Mouse (Mus musculus): ENCODE measurements around the gene Elp1. TPM values are rescaled to one million over a fixed set of nuclear protein-coding genes. Genes with fewer than 3 reads are reported as not detected.

The Elp1 gene
- polyA plus RNA-seq, 1 experiment, result 2.6 TPM

DNA sequence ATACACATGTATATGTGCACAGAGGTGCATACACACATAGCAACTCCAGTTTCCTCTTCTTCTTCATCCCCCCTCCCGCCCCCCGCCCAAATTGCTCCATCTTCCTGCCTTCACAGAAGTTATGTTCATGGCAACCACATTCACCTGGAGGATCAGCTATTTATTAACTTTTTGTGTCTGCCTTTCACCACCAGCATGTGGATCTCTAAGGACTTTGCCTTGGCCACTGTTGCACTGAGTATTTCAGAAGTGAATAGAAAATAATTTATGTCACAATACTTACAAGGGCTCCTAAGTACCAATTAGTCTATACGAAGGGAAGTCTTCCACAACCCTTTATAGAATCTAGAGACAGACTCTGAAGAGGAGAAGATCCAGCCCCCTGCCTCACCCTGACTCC, 84.2 kb downstream of the Elp1 start:
- TF ChIP-seq POLR2A (IDR thresholded peaks at IDR 0.05; ENCODE audit: low read depth, low read length) (no peak), CTCF (IDR thresholded peaks at IDR 0.05; ENCODE audit: extremely low read depth, insufficient read length, insufficient replicate concordance, low read depth, low read length) (no peak)
- H3K36me3 ChIP-seq (ENCODE audit: control insufficient read depth, insufficient read depth, low read length), result no peaks in the 10 kb centered on the region
- no peaks in the 10 kb centered on the region for H3K4me1 ChIP-seq (ENCODE audit: control insufficient read depth, insufficient read depth, insufficient read length, low read length)
- H3K27me3 ChIP-seq (ENCODE audit: control insufficient read depth, insufficient read depth, low read length), result no peaks in the 10 kb centered on the region
- WGBS, result 70% methylated on average over 3 of the region's 3 CpGs
- H3K4me3 ChIP-seq (ENCODE audit: low read depth, low read length), result no peak overlapping the region
- H3K27ac ChIP-seq (ENCODE audit: insufficient read depth, low read depth, low read length), result no peak overlapping the region

DNA sequence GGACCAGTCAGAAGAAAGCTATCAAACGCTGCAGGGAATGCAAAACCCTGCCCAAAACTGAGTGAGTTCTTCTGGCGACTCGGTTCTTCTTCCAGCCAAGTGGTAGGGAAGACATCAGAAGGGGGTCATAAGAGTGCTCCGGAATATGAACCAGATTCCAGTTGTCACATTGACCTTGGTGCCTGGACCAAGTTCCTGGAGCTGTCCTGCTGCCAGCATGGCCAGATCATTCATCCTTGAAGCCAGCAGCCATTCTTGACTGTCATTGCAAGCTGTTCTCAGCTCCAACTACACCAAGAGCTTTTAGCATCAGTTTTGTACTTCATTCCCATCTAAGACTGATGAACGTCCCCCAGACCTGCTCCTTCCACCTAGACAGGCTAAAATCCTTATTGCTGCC, 85.3 kb downstream of the Elp1 start:
- Histone ChIP-seq H3K36me3 (ENCODE audit: control insufficient read depth, insufficient read depth, low read length) (no peaks in the 10 kb centered on the region), H3K27ac (ENCODE audit: insufficient read depth, low read depth, low read length) (no peak overlapping the region), H3K27me3 (ENCODE audit: control insufficient read depth, insufficient read depth, low read length) (no peaks in the 10 kb centered on the region), H3K4me3 (ENCODE audit: low read depth, low read length) (no peak overlapping the region), H3K4me1 (ENCODE audit: control insufficient read depth, insufficient read depth, insufficient read length, low read length) (no peaks in the 10 kb centered on the region)
- WGBS, result 54% methylated on average over 5 of the region's 5 CpGs
- no peak for TF ChIP-seq POLR2A (IDR thresholded peaks at IDR 0.05; ENCODE audit: low read depth, low read length)
- no peak for TF ChIP-seq CTCF (IDR thresholded peaks at IDR 0.05; ENCODE audit: extremely low read depth, insufficient read length, insufficient replicate concordance, low read depth, low read length)

DNA sequence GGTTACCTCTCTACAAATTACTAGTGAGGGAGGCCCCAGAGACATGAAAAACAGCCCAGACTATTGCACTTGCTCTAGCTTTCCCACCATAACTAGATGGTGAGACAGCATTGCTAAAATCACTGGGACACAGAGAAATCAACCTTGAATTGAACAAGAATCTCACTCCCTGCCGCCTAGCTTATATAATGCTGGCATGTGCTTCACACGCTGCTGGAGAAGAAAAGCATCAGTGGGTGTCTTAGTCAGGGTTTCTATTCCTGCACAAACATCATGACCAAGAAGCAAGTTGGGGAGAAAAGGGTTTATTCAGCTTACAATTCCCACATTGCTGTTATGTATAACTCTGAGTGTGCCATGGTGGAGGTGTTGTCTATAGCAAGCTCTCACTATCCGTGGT, 89.0 kb downstream of the Elp1 start:
- H3K27ac ChIP-seq (ENCODE audit: insufficient read depth, low read depth, low read length), result no peak overlapping the region
- H3K4me3 ChIP-seq (ENCODE audit: low read depth, low read length), result no peak overlapping the region
- no peaks in the 10 kb centered on the region for H3K36me3 ChIP-seq (ENCODE audit: control insufficient read depth, insufficient read depth, low read length)
- H3K4me1 ChIP-seq (ENCODE audit: control insufficient read depth, insufficient read depth, insufficient read length, low read length), result no peaks in the 10 kb centered on the region
- 85% methylated on average over 3 of the region's 3 CpGs for WGBS
- TF ChIP-seq POLR2A (IDR thresholded peaks at IDR 0.05; ENCODE audit: low read depth, low read length) (no peak), CTCF (IDR thresholded peaks at IDR 0.05; ENCODE audit: extremely low read depth, insufficient read length, insufficient replicate concordance, low read depth, low read length) (no peak)
- H3K27me3 ChIP-seq (ENCODE audit: control insufficient read depth, insufficient read depth, low read length), result no peaks in the 10 kb centered on the region

DNA sequence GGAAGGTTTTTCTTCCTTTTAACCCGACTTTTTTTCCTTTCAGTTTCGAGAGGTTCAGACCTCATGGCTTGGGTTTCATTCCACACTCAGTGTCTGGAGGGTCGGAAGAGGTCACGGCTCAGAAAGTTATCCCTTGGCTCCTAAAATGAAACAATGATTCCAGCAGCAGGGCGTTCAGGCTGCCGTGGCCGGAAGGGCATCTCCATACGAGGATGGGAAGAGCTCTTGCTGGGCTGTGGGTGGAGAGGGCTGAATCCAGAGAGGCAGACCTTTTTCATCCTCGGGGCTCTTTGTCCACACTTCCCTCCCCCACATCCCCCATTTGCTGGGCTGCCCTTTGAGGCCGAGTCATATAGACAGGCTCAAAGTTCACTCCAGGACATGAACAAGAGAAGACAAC, 99.9 kb downstream of the Elp1 start:
- TF ChIP-seq CTCF (IDR thresholded peaks at IDR 0.05; ENCODE audit: extremely low read depth, insufficient read length, insufficient replicate concordance, low read depth, low read length) (no peak), POLR2A (IDR thresholded peaks at IDR 0.05; ENCODE audit: low read depth, low read length) (no peak)
- Histone ChIP-seq H3K4me3 (ENCODE audit: low read depth, low read length) (no peak overlapping the region), H3K36me3 (ENCODE audit: control insufficient read depth, insufficient read depth, low read length) (no peaks in the 10 kb centered on the region), H3K27me3 (ENCODE audit: control insufficient read depth, insufficient read depth, low read length) (no peaks in the 10 kb centered on the region), H3K4me1 (ENCODE audit: control insufficient read depth, insufficient read depth, insufficient read length, low read length) (no peaks in the 10 kb centered on the region), H3K27ac (ENCODE audit: insufficient read depth, low read depth, low read length) (no peak overlapping the region)
- WGBS, result 27% methylated on average over 10 of the region's 10 CpGs

Other genes starting within 250 kb of the Elp1 start
- not detected in 2 replicates for gene Gm26657, start 62.3 kb downstream of the Elp1 start, polyA plus RNA-seq (2012; rRNA removed)
- gene Actl7b, start 60.9 kb downstream of the Elp1 start, polyA plus RNA-seq (2012; rRNA removed), result 0.10 TPM in 1 of 2 replicates, not detected in the other
- not detected in 2 replicates for gene Actl7a, start 58.9 kb downstream of the Elp1 start, polyA plus RNA-seq (2012; rRNA removed)
- gene Fam206a, start within 50 bp of the Elp1 start, polyA plus RNA-seq (2012; rRNA removed), result 0.96 and 1.5 TPM in 2 replicates
- gene Ctnnal1, start 62.9 kb upstream of the Elp1 start, polyA plus RNA-seq (2012; rRNA removed), result 1.0 and 1.3 TPM in 2 replicates
- gene Tmem245, start 145.1 kb upstream of the Elp1 start, polyA plus RNA-seq (2012; rRNA removed), result 3.7 and 8.3 TPM in 2 replicates
- gene Frrs1l, start 188.1 kb upstream of the Elp1 start, polyA plus RNA-seq (2012; rRNA removed), result 0.01 and 0.05 TPM in 2 replicates